Mouse (Mus musculus): ENCODE data around the gene Pla2g4b. TPM values are rescaled to one million over a fixed set of nuclear protein-coding genes. Genes with fewer than 3 reads are reported as not detected.

The Pla2g4b gene
- polyA plus RNA-seq, 1 experiment: 8.3 TPM

GRCm38 (mm10) chr2:120087897-120088296 lies 54.7 kb downstream of the Pla2g4b start:
- Histone ChIP-seq H3K9ac (ENCODE audit: low read depth, poor library complexity, severe bottlenecking) (no peak overlapping the region), H3K9me3 (replicated peaks; ENCODE audit: control insufficient read depth, insufficient read depth, low read length, poor library complexity, severe bottlenecking) (no peaks in the 10 kb centered on the region), H3K36me3 (ENCODE audit: control insufficient read depth, insufficient read depth, low read length, poor library complexity, severe bottlenecking) (no peaks in the 10 kb centered on the region), H3K4me1 (ENCODE audit: control insufficient read depth, insufficient read depth, low read length) (no peaks in the 10 kb centered on the region), H3K27me3 (ENCODE audit: control insufficient read depth, insufficient read depth, low read length, poor library complexity, severe bottlenecking) (no peaks in the 10 kb centered on the region), H3K27ac (ENCODE audit: insufficient read depth, low read length) (no peak overlapping the region), H3K4me3 (ENCODE audit: low read depth, low read length) (no peak overlapping the region)
- TF ChIP-seq EP300 (IDR thresholded peaks at IDR 0.05; ENCODE audit: insufficient read depth, low read depth, low read length): no peak
- TF ChIP-seq POLR2A (IDR thresholded peaks at IDR 0.05; ENCODE audit: insufficient read depth, low read length): no peak
- TF ChIP-seq CTCF (IDR thresholded peaks at IDR 0.05; ENCODE audit: low read depth, low read length): no peak

DNA sequence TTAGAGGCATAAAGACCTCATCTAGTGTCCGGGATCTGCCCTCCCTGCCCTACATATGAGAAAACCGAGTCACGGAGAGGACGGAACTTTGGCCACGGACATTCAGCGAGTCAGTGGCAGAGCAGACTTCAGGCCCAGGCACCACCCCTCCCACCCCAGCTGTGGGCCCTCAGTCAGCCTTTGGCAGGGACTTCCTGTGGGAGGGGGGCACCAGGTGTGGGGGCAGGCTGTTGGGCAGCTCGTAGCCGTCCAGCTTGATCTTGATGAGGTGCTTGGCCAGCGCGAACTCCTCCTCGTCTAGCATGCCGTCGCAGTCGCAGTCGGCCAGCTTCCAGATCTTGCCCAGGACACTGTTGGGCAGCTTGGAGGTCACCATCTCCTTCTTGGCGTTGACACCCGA lies 57.8 kb downstream of the Pla2g4b start:
- no peaks in the 10 kb centered on the region for H3K9me3 ChIP-seq (replicated peaks; ENCODE audit: control insufficient read depth, insufficient read depth, low read length, poor library complexity, severe bottlenecking)
- no peak for TF ChIP-seq EP300 (IDR thresholded peaks at IDR 0.05; ENCODE audit: insufficient read depth, low read depth, low read length)

More for the DNA sequence above, 57.8 kb downstream of the Pla2g4b start:
- Histone ChIP-seq H3K4me3 (ENCODE audit: low read depth, low read length) (no peak overlapping the region), H3K27me3 (ENCODE audit: control insufficient read depth, insufficient read depth, low read length, poor library complexity, severe bottlenecking) (no peaks in the 10 kb centered on the region), H3K36me3 (ENCODE audit: control insufficient read depth, insufficient read depth, low read length, poor library complexity, severe bottlenecking) (no peaks in the 10 kb centered on the region), H3K27ac (ENCODE audit: insufficient read depth, low read length) (no peak overlapping the region), H3K9ac (ENCODE audit: low read depth, poor library complexity, severe bottlenecking) (no peak overlapping the region), H3K4me1 (ENCODE audit: control insufficient read depth, insufficient read depth, low read length) (no peaks in the 10 kb centered on the region)

Other genes with a start within 250 kb of the Pla2g4b start
- gene Rpap1, start 245.9 kb upstream of the Pla2g4b start, polyA plus RNA-seq (2011; ENCODE audit: insufficient read depth, insufficient read length, low read depth, missing spikeins): 42.6 and 43.3 TPM in 2 replicates
- 38.4 and 45.2 TPM in 2 replicates for gene Tyro3, start 235.7 kb upstream of the Pla2g4b start, polyA plus RNA-seq (2011; ENCODE audit: insufficient read depth, insufficient read length, low read depth, missing spikeins)
- 137 and 147 TPM in 2 replicates for gene Mga, start 136.2 kb upstream of the Pla2g4b start, polyA plus RNA-seq (2011; ENCODE audit: insufficient read depth, insufficient read length, low read depth, missing spikeins)
- 9.2 and 13.4 TPM in 2 replicates for gene Mapkbp1, start 60.7 kb upstream of the Pla2g4b start, polyA plus RNA-seq (2011; ENCODE audit: insufficient read depth, insufficient read length, low read depth, missing spikeins)
- 16.2 and 18.2 TPM in 2 replicates for gene Jmjd7, start 5.9 kb upstream of the Pla2g4b start, polyA plus RNA-seq (2011; ENCODE audit: insufficient read depth, insufficient read length, low read depth, missing spikeins)
- gene Gm28042, start 5.9 kb upstream of the Pla2g4b start, polyA plus RNA-seq (2011; ENCODE audit: insufficient read depth, insufficient read length, low read depth, missing spikeins): 3.5 and 4.2 TPM in 2 replicates
- 24.2 and 24.4 TPM in 2 replicates for gene Ehd4, start 121.2 kb downstream of the Pla2g4b start, polyA plus RNA-seq (2011; ENCODE audit: insufficient read depth, insufficient read length, low read depth, missing spikeins)
- not detected in 2 replicates for gene Pla2g4e, start 211.9 kb downstream of the Pla2g4b start, polyA plus RNA-seq (2011; ENCODE audit: insufficient read depth, insufficient read length, low read depth, missing spikeins)